Mouse (Mus musculus): ENCODE results near the gene Ascc1. TPM values are rescaled to one million over a fixed set of nuclear protein-coding genes. Genes with fewer than 3 reads are reported as not detected.
A peak's percentile ranks its signal among the peaks of the same experiment; 100 is the strongest.

The Ascc1 gene
- total RNA-seq (2021) = 10 to 100 TPM; 16.2 to 17.4 TPM

DNA sequence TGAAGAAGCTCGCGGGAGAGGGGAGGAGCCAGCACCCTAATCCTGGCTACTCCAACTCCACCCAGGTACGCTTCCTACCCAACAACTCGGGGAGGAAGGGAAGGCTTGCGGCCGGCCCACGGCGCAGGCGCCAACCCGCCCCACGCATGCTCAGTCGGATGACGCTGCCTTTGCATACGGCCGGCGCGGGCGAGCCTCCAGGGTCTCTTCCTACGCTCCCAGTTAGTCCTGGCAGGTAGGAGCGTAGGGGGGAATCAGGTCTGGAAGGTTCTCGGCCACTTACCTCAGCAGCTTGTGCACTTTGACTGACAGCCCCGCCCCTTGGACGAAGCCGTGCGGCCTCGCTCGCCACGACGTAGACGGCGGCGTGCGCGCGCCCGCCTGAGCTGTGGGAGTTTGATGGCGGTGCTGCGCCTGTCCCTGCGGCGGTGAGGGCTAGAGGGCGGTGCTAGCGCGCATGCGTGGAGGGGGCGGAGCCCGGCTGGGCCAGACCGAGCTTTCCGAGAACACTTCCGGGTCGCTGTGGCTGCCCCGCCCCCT lies at the start of gene Ascc1, which contains the start of gene Anapc16:
TSS of gene Ascc1 (plus strand) at position 133 of the 540 bp plus-strand sequence.
TSS of gene Anapc16 (minus strand) at position 463 of the 540 bp plus-strand sequence.
- intact Hi-C loops (cut with DNase I) = loop anchor here (2.0 to 5.0 kb wide), 3 partner anchors 52 to 110 kb away; partner anchors contain the start of genes Ddit4 and Spock2
- peak; percentile 96 to 98 for DNase-seq (ENCODE audit: low spot score in 2 of 2)

- DNase-seq (ENCODE audit: low spot score in 2 of 2) = no peak
These were observed 49.0 kb upstream of the Ascc1 start for GRCm38 (mm10) chr10:59953564-59954039.

DNA sequence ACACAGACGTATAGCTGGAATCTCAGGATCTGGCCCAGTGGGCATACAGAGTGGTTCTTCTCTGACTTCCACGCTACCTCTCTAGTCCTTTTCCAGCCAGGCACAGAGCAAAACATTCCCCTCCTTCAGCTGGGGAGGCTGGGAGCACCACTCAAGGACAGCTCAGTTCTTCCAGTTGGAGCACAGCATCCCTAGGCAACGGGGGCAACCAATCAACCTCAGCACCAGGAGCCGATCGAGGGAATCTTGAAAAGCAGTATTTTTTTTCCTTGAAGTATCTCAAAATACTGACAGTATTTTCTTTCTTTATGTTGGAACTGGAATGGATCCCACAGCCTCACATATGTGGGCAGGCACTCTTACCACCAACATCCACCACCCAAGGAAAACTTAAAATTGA lies 45.9 kb upstream of the Ascc1 start:
- DNase-seq (ENCODE audit: low spot score in 2 of 2) = no peak
- intact Hi-C loops (cut with DNase I) = no loop called here

More at GRCm38 (mm10) chr10:59953564-59954039, 49.0 kb upstream of the Ascc1 start:
- intact Hi-C loops (cut with DNase I) = loop anchor here (2.0 kb wide), 1 partner anchor 15 kb away; no protein-coding TSS in a partner anchor

- intact Hi-C loops (cut with DNase I) = no loop called here
- DNase-seq (ENCODE audit: low spot score in 2 of 2) = peak; percentile 47 to 59
These were observed 45.1 kb upstream of the Ascc1 start for GRCm38 (mm10) chr10:59957171-59958149.

- DNase-seq (ENCODE audit: low spot score in 2 of 2) = no peak
These were observed 44.1 kb upstream of the Ascc1 start for GRCm38 (mm10) chr10:59958458-59958857.

GRCm38 (mm10) chr10:59959517-59959916 lies 43.1 kb upstream of the Ascc1 start:
- intact Hi-C loops (cut with DNase I) = no loop called here
- no peak for DNase-seq (ENCODE audit: low spot score in 2 of 2)

More at GRCm38 (mm10) chr10:59958458-59958857, 44.1 kb upstream of the Ascc1 start:
- intact Hi-C loops (cut with DNase I) = no loop called here

DNA sequence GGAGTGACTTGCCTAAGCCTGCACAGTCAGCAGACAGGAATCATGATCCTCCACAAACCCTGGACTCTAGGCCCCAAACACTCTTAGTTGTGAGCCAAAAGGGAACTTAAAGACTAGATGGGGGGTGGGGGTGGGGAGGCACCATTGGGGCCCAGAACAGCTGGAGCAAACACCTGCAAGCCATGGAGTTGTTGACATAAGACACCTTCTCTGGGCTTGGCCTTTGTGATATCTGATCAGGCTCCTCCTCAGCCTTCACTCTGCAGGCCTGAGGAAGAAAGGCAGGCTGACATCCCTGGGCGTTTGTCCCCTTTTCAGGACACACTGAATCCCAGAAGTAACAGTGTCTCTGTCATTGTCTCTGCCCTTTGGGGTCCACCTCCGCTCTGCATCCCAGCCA lies 39.0 kb upstream of the Ascc1 start:
- intact Hi-C loops (cut with DNase I) = no loop called here
- DNase-seq (ENCODE audit: low spot score in 2 of 2) = no peak

DNA sequence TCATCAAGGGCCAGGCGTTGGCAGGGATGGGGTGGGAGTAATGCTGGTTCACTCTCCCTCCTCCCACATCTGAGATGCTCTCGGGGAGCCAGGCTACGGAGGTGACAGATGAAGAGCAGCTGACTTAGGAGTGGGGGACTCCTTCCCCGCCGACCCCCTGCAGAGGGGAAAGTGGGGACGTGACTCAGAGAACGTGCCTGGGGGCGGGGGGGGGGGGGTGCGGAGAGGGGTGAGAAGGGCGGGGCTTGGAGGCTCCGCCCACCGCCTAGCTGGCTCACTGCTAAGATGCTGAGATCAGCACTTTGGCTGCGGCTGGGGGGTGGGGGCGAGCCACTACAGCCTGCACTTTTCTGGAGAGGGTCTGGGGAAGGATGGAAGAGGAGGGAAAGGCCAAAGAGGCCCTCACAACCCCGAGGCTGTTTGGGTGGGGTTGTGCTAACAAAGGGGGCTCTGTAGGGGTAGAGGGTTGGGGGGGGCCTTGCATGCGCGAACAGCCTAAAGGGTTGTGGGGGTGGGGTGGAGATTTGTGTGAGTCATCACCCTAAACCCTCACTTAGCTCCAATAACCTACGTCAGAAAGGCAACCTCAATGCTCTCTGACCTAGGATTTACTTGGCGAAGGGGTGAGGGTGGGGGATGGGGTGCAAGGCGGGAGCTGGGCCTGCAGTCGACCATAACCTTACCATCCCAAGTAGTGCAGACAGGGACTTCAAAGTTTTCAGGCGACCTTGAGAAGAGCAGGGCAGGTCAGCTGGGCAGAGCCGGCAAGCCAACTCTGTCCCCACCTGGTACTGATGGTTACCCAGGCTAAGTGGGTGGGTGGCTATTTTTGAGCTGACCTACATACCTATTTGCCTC lies 37.9 kb upstream of the Ascc1 start:
- DNase-seq (ENCODE audit: low spot score in 2 of 2) = no peak
- intact Hi-C loops (cut with DNase I) = no loop called here

DNA sequence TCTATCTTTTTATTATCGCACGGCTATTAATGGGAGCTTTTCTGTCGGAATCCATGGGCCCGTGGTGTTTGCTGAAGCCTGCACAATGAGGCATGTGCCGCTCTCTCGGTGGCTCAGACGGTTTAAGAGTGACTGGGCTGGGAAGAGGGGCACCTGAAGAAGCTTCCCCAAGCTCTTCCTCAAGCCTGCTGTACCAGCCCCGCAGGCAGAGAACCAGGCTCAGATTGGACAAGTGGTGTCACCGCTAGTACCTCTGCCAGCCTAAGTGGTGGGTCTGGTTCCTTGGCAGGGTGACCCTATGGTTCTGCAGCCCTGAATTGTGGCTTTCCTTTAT lies 37.3 kb upstream of the Ascc1 start:
- intact Hi-C loops (cut with DNase I) = no loop called here
- no peak for DNase-seq (ENCODE audit: low spot score in 2 of 2)

- intact Hi-C loops (cut with DNase I) = no loop called here
- no peak for DNase-seq (ENCODE audit: low spot score in 2 of 2)
These were observed 36.8 kb upstream of the Ascc1 start for GRCm38 (mm10) chr10:59965788-59966187.

- intact Hi-C loops (cut with DNase I) = no loop called here
- no peak for DNase-seq (ENCODE audit: low spot score in 2 of 2)
These were observed 35.9 kb upstream of the Ascc1 start for GRCm38 (mm10) chr10:59966743-59967142.

DNA sequence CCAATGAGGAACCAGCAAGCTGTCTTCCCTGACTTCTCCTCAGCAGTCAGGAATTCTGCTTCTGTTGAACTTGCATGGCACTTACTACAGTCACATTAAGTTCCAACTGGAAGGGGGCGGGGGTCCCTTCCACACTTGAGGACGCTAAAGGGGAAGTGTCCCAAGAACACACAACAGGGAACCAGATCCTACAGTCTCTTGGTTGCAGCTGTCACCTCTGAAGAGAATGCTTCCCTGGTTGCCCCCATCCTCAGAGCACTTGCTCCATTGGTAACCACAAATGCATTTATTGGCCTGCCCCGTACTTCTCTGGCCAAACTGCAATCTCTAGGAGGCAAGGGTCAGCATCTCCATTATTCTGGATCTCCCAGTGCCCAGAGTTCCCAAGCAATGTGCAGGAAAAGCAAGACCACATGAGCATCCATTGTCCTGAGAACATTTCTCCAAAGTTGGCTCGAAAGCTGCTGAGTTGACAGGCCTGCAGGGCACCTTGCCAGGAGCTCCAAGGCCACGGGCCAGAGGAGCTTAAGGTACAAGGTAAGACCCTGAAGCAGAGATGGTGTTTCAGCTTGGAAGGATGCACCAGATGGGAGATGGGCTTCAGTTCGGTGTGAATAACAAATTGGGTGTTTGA lies 35.2 kb upstream of the Ascc1 start:
- no peak for DNase-seq (ENCODE audit: low spot score in 2 of 2)
- intact Hi-C loops (cut with DNase I) = no loop called here

DNA sequence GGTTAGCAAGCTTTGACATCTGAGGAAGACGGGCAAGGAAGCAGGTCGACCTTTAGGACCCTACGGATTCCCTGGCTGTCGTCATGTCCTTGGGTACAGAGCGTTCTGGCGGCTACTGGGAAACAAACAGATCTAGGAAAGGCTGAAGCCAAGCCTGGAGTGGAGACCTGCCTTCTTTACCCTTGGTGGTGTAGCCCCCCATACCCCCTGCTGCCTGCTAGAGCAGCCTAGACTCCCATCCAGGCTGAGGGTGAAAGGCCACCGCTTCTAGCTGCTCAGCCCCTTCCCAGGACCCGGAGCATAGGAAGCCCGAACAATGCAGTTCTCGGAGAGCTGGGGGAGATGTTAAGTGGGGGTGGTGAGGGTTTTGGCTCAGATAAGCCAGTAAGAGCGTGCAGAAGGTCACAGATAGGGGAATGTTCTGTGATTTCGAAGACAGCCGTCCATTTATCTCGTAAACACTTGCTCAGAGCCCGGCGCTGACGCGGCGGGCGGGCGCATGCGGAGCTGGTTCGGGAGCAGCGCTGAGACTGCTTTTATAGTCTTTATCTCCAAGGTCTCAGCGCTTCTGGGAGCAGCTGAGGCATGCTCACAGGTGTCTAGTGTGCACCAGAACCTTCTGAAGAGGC lies 32.7 kb upstream of the Ascc1 start:
- intact Hi-C loops (cut with DNase I) = loop anchor here (2.0 kb wide), 1 partner anchor 17 kb away; no protein-coding TSS in a partner anchor
- peak; percentile 80 to 83 for DNase-seq (ENCODE audit: low spot score in 2 of 2)

DNA sequence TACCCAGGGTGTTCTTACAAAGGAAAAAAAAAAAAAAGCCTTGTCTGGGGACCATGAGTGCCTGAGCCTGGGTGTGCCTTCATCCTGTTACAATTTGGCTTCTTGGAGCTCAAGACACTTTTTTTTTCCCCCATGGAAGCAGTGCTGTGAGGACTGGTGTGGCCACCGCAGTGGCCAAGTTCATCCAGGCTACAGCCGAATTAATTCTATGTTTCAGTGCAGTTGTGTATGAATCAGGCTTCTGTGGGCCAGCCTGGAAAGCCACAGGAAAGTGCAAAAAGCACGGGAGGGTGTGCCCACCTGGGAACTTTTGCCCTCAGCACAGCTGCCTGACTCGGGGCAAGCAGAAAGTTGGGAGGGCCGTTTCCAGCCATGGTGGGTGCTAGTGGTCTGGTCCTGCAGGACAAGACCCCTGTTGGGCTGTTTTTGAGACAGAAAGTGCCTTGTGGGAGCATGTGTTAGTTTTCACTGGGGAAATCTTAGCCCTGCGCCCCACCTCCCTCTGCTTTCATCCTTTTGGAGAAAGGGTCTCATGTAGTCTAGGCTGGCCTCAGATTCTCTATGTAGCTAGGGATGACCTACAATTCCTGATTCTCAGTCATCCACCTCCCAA lies 32.0 kb upstream of the Ascc1 start:
- DNase-seq (ENCODE audit: low spot score in 2 of 2) = no peak
- intact Hi-C loops (cut with DNase I) = no loop called here

DNA sequence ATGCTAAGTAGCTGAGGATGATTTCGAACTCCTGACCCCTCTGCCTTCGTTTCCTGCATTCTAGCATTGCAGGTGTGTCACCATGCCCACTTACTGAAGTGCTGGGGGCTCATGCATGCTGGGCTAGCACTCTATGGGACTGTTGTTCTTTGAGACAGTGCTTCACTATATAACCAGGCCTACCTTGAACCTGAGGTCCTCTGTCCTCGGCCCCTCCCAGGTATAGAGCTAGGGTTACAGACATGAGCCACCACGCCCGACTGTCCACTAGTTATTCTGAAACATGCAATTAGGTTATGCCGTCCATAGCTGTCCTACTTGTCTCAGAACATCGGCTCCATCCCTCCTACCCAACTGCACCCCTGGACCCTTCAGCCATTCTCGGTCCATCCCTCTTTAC lies 30.8 kb upstream of the Ascc1 start:
- intact Hi-C loops (cut with DNase I) = no loop called here
- no peak for DNase-seq (ENCODE audit: low spot score in 2 of 2)

DNA sequence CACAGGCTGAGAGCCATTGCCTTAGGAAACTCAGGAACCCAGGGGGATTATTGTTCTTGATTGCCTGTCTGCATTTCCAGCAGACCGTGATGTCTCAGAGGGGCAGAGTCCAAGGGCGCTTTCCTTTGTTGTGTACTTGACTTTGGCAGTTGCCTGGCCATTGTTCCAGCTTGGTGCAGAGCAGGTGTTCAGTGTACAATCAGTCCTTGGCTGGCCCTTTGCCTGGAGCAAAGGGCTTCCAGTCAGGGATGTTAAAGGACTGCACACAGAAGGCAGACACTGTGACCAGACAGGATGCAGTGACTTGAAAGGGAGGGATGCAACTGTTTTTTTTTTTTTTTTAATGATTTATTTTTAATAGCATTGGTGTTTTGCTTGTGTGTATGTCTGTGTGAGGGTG lies 30.1 kb upstream of the Ascc1 start:
- intact Hi-C loops (cut with DNase I) = no loop called here
- no peak for DNase-seq (ENCODE audit: low spot score in 2 of 2)

- intact Hi-C loops (cut with DNase I) = no loop called here
These were observed 29.6 kb upstream of the Ascc1 start for GRCm38 (mm10) chr10:59972999-59973398.

DNA sequence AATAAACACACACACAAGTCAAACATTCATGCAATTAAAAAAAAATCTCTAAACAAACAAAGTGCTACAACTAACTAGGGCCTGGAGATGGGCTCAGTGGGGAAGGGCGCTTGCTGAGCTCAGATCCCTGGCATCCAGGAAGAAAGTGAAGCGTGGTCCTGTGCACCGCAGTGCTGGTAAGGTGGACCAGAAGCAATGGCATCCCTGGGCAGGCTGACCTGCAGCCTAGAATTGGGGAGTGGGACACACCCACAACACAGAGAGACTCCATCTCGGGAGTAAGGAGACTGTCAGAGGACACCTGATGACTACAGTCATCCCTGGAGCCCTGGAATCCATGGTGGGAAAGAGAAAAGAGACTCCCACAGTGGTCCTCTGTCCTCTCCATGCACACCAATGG lies 29.2 kb upstream of the Ascc1 start:
- intact Hi-C loops (cut with DNase I) = no loop called here
- DNase-seq (ENCODE audit: low spot score in 2 of 2) = no peak

More at GRCm38 (mm10) chr10:59972999-59973398, 29.6 kb upstream of the Ascc1 start:
- DNase-seq (ENCODE audit: low spot score in 2 of 2) = no peak

All from left cerebral cortex, postnatal 36 days (tissue).